Mouse (Mus musculus): ENCODE measurements around the gene Prpf38b. TPM values are rescaled to one million over a fixed set of nuclear protein-coding genes. Genes with fewer than 3 reads are reported as not detected.

The Prpf38b gene
- 69.1 and 71.3 TPM in 2 replicates for polyA plus RNA-seq (2014; fragmentation: Nextera tagmentation; extraction: Ambion mirVana)

GRCm38 (mm10) chr3:108911548-108912413 is at the start of gene Prpf38b:
Gene Prpf38b, minus strand, starts transcription at chr3:108911727.
- Histone ChIP-seq H3K27me3 (ENCODE audit: control insufficient read depth, insufficient read depth, low read length) (no peaks in the 10 kb centered on the region), H3K4me3 (ENCODE audit: low read depth, low read length) (peak within 1 kb of the TSS; percentile 89), H3K27ac (replicated peaks; ENCODE audit: low read depth, low read length) (peak within 1 kb of the TSS; percentile 96), H3K4me1 (ENCODE audit: control insufficient read depth, insufficient read depth, low read length) (no peaks in the 10 kb centered on the region), H3K36me3 (replicated peaks; ENCODE audit: control insufficient read depth, insufficient read depth, low read depth, low read length) (no peaks in the 10 kb centered on the region), H3K4me2 (ENCODE audit: low read depth, low read length) (peak within 1 kb of the TSS; percentile 84), H3K9me3 (replicated peaks; ENCODE audit: control insufficient read depth, low read length) (no peaks in the 10 kb centered on the region), H3K9ac (replicated peaks; ENCODE audit: low read length) (peak within 1 kb of the TSS; percentile 87)
- peak; percentile 99 for ATAC-seq (replicated peaks; ENCODE audit: insufficient number of reproducible peaks, low FRiP score, low TSS enrichment, low read depth)
- under 1% methylated on average over 53 of the region's 53 CpGs for WGBS
- DNase-seq (ENCODE audit: low spot score), result peak; percentile 98

DNA sequence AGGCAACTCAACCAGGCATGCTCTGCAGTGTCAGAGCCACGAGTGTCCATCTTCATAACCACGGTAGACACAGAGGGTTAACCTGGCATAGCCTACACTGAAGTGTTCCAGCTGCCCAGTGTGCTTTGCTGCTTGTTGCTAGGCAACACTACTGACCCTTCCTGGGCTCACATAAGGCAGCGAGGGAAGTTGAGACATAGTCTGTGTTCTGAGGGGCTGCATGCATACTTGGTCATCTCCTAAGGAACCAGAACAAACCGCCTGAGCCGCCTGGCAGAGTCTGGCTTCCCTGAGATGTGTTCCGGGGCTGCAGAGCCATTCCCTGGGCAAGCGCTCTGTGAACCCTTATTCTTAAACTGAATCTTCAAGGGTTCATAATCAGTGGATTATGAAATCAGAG is 49.7 kb upstream of the Prpf38b start:
- H3K36me3 ChIP-seq (replicated peaks; ENCODE audit: control insufficient read depth, insufficient read depth, low read depth, low read length), result no peaks in the 10 kb centered on the region
- ATAC-seq (replicated peaks; ENCODE audit: insufficient number of reproducible peaks, low FRiP score, low TSS enrichment, low read depth) (peak; percentile 74; the same call in 1 of the 2 replicates), DNase-seq (ENCODE audit: low spot score) (peak; percentile 5)
- no peak overlapping the region for H3K27ac ChIP-seq (replicated peaks; ENCODE audit: low read depth, low read length)
- H3K4me1 ChIP-seq (ENCODE audit: control insufficient read depth, insufficient read depth, low read length), result no peaks in the 10 kb centered on the region
- no peak overlapping the region for H3K4me3 ChIP-seq (ENCODE audit: low read depth, low read length)
- WGBS, result 44% methylated on average over 7 of the region's 7 CpGs
- no peak overlapping the region for H3K4me2 ChIP-seq (ENCODE audit: low read depth, low read length)
- no peaks in the 10 kb centered on the region for H3K27me3 ChIP-seq (ENCODE audit: control insufficient read depth, insufficient read depth, low read length)
- H3K9me3 ChIP-seq (replicated peaks; ENCODE audit: control insufficient read depth, low read length), result no peaks in the 10 kb centered on the region
- H3K9ac ChIP-seq (replicated peaks; ENCODE audit: low read length), result peak overlapping the region; percentile 26; the same call in 1 of the 2 replicates

- Histone ChIP-seq H3K36me3 (replicated peaks; ENCODE audit: control insufficient read depth, insufficient read depth, low read depth, low read length) (no peaks in the 10 kb centered on the region), H3K9ac (replicated peaks; ENCODE audit: low read length) (no peak overlapping the region), H3K27me3 (ENCODE audit: control insufficient read depth, insufficient read depth, low read length) (no peaks in the 10 kb centered on the region), H3K4me3 (ENCODE audit: low read depth, low read length) (no peak overlapping the region), H3K4me1 (ENCODE audit: control insufficient read depth, insufficient read depth, low read length) (no peaks in the 10 kb centered on the region), H3K9me3 (replicated peaks; ENCODE audit: control insufficient read depth, low read length) (no peaks in the 10 kb centered on the region), H3K27ac (replicated peaks; ENCODE audit: low read depth, low read length) (no peak overlapping the region), H3K4me2 (ENCODE audit: low read depth, low read length) (no peak overlapping the region)
- no peak for ATAC-seq (replicated peaks; ENCODE audit: insufficient number of reproducible peaks, low FRiP score, low TSS enrichment, low read depth)
- 72% methylated on average over 13 of the region's 13 CpGs for WGBS
- no peak for DNase-seq (ENCODE audit: low spot score)
Observed at GRCm38 (mm10) chr3:108959680-108960295, 48.3 kb upstream of the Prpf38b start.

DNA sequence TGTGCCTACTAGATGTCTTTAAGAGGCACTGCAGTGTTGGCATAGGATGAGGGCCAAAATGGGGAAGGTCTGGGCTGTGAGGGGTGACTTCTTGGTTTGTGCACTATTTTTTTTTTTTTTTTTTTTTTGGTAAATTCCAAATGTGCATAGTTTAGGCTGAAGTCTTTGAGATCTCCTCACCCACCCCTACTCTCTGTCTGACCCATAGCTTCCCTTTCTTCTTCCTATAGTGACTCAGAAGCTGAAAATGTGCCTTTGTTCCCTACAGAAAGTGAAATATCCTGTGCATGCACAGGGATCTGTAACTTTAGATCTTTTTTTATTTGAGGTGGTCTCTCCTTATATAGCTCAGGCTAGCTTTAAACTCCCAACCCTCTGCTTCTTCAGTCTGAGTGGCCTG is 46.4 kb upstream of the Prpf38b start:
- DNase-seq (ENCODE audit: low spot score), result no peak
- Histone ChIP-seq H3K4me2 (ENCODE audit: low read depth, low read length) (no peak overlapping the region), H3K9me3 (replicated peaks; ENCODE audit: control insufficient read depth, low read length) (no peaks in the 10 kb centered on the region), H3K27ac (replicated peaks; ENCODE audit: low read depth, low read length) (no peak overlapping the region), H3K27me3 (ENCODE audit: control insufficient read depth, insufficient read depth, low read length) (no peaks in the 10 kb centered on the region), H3K4me1 (ENCODE audit: control insufficient read depth, insufficient read depth, low read length) (no peaks in the 10 kb centered on the region), H3K4me3 (ENCODE audit: low read depth, low read length) (no peak overlapping the region), H3K36me3 (replicated peaks; ENCODE audit: control insufficient read depth, insufficient read depth, low read depth, low read length) (no peaks in the 10 kb centered on the region), H3K9ac (replicated peaks; ENCODE audit: low read length) (no peak overlapping the region)
- no peak for ATAC-seq (replicated peaks; ENCODE audit: insufficient number of reproducible peaks, low FRiP score, low TSS enrichment, low read depth)

DNA sequence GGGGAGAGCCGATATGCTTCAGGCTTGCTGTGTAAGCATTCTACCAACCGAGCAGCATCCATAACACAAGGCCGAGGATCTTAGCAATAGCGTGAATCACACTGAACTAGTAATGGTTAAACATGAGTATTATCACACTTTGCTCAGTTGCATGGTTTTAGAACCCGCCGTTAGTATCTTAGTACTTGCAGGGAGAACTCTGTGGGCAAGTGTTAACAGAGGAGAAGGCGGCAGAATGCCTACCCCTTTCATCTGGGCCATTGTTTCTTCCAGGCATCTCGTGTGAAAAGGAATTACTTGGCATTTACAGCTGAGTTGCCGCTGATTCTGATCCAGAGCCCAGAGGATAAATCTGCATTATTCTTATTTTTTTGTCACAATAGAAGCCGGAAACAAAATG is 29.5 kb upstream of the Prpf38b start:
- H3K36me3 ChIP-seq (replicated peaks; ENCODE audit: control insufficient read depth, insufficient read depth, low read depth, low read length), result no peaks in the 10 kb centered on the region
- H3K4me2 ChIP-seq (ENCODE audit: low read depth, low read length), result no peak overlapping the region
- no peak overlapping the region for H3K9ac ChIP-seq (replicated peaks; ENCODE audit: low read length)
- no peak overlapping the region for H3K4me3 ChIP-seq (ENCODE audit: low read depth, low read length)
- H3K4me1 ChIP-seq (ENCODE audit: control insufficient read depth, insufficient read depth, low read length), result no peaks in the 10 kb centered on the region
- no peak for DNase-seq (ENCODE audit: low spot score)
- no peak overlapping the region for H3K27ac ChIP-seq (replicated peaks; ENCODE audit: low read depth, low read length)
- no peaks in the 10 kb centered on the region for H3K27me3 ChIP-seq (ENCODE audit: control insufficient read depth, insufficient read depth, low read length)
- 86% methylated on average over 10 of the region's 10 CpGs for WGBS
- H3K9me3 ChIP-seq (replicated peaks; ENCODE audit: control insufficient read depth, low read length), result no peaks in the 10 kb centered on the region
- no peak for ATAC-seq (replicated peaks; ENCODE audit: insufficient number of reproducible peaks, low FRiP score, low TSS enrichment, low read depth)

GRCm38 (mm10) chr3:108940001-108940633 is 28.6 kb upstream of the Prpf38b start, which contains the start of gene Gm9857:
Gene Gm9857, minus strand, starts transcription at chr3:108940445.
- peak; percentile 81 for ATAC-seq (replicated peaks; ENCODE audit: insufficient number of reproducible peaks, low FRiP score, low TSS enrichment, low read depth)
- Histone ChIP-seq H3K27ac (replicated peaks; ENCODE audit: low read depth, low read length) (no peak within 1 kb of the TSS), H3K9ac (replicated peaks; ENCODE audit: low read length) (no peak within 1 kb of the TSS), H3K4me1 (ENCODE audit: control insufficient read depth, insufficient read depth, low read length) (no peaks in the 10 kb centered on the region), H3K27me3 (ENCODE audit: control insufficient read depth, insufficient read depth, low read length) (no peaks in the 10 kb centered on the region), H3K4me2 (ENCODE audit: low read depth, low read length) (peak within 1 kb of the TSS; percentile 51), H3K4me3 (ENCODE audit: low read depth, low read length) (peak within 1 kb of the TSS; percentile 19; the same call in 1 of the 2 replicates), H3K9me3 (replicated peaks; ENCODE audit: control insufficient read depth, low read length) (no peaks in the 10 kb centered on the region), H3K36me3 (replicated peaks; ENCODE audit: control insufficient read depth, insufficient read depth, low read depth, low read length) (no peaks in the 10 kb centered on the region)
- 52% methylated on average over 43 of the region's 59 CpGs for WGBS
- peak; percentile 36 for DNase-seq (ENCODE audit: low spot score)

DNA sequence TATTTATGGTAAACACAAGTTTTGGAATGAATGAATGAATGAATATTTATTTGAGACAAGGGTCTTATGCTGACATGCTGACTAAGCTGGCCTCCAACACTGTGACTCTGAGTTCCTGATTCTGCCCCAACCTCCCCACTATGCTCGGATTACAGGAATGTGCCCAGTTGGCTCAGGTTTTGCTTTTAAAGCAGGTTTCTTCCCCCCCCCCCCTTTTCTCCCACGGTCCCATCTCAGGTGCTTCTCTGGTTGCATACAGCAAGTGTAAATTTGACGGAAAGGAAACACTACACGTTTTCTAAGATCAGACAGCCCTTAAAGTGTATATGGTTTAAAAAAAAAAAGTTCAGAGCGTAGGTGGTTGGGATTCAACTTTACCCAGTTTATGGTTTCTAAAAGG is 28.0 kb upstream of the Prpf38b start, which contains the start of gene Henmt1:
Henmt1 (plus strand) TSS at position 301 of the 400 bp plus-strand sequence.
- no peak within 1 kb of the TSS for H3K9ac ChIP-seq (replicated peaks; ENCODE audit: low read length)
- H3K9me3 ChIP-seq (replicated peaks; ENCODE audit: control insufficient read depth, low read length), result no peaks in the 10 kb centered on the region
- no peaks in the 10 kb centered on the region for H3K36me3 ChIP-seq (replicated peaks; ENCODE audit: control insufficient read depth, insufficient read depth, low read depth, low read length)
- WGBS, result 81% methylated on average over 5 of the region's 5 CpGs
- H3K4me3 ChIP-seq (ENCODE audit: low read depth, low read length), result peak within 1 kb of the TSS; percentile 19; the same call in 1 of the 2 replicates
- no peak for ATAC-seq (replicated peaks; ENCODE audit: insufficient number of reproducible peaks, low FRiP score, low TSS enrichment, low read depth)
- no peak within 1 kb of the TSS for H3K27ac ChIP-seq (replicated peaks; ENCODE audit: low read depth, low read length)
- H3K4me1 ChIP-seq (ENCODE audit: control insufficient read depth, insufficient read depth, low read length), result no peaks in the 10 kb centered on the region
- no peaks in the 10 kb centered on the region for H3K27me3 ChIP-seq (ENCODE audit: control insufficient read depth, insufficient read depth, low read length)
- peak within 1 kb of the TSS; percentile 51 for H3K4me2 ChIP-seq (ENCODE audit: low read depth, low read length)
- DNase-seq (ENCODE audit: low spot score), result no peak
